Mouse (Mus musculus) forebrain, embryonic 13.5 days (tissue): ENCODE measurements around the gene Smurf1. TPM values are rescaled to one million over a fixed set of nuclear protein-coding genes. Genes with fewer than 3 reads are reported as not detected.

Experiments used
- ATAC-seq: fragments of 200-750 bp; cut with Nextera tagmentation; 2 replicates; pipeline ENCODE4 v1.8.0; 2017
- H3K27ac ChIP-seq: fragments of 300-500 bp; sonication (generic); 2 replicates; pipeline ENCODE4 v1.5.1; 2015; ENCODE audit warnings: inconsistent platforms, mild to moderate bottlenecking, moderate library complexity
- H3K27me3 ChIP-seq: fragments of 300-500 bp; sonication (generic); 2 replicates; pipeline ENCODE4 v1.6.1; 2015; ENCODE audit warnings: mild to moderate bottlenecking, inconsistent platforms
- H3K36me3 ChIP-seq: fragments of 300-500 bp; sonication (generic); 2 replicates; pipeline ENCODE4 v1.6.1; 2015; ENCODE audit warnings: mild to moderate bottlenecking, inconsistent platforms; ENCODE audit not compliant: poor library complexity, severe bottlenecking
- H3K4me1 ChIP-seq: fragments of 300-500 bp; sonication (generic); 2 replicates; pipeline ENCODE4 v1.6.1; 2015; ENCODE audit warnings: inconsistent platforms
- H3K4me2 ChIP-seq: fragments of 300-500 bp; sonication (generic); 2 replicates; pipeline ENCODE4 v1.6.1; 2015; ENCODE audit warnings: inconsistent platforms, mild to moderate bottlenecking, moderate library complexity
- H3K4me3 ChIP-seq: fragments of 300-500 bp; sonication (generic); 2 replicates; pipeline ENCODE4 v1.5.1; 2015; ENCODE audit warnings: mild to moderate bottlenecking, inconsistent platforms
- H3K9ac ChIP-seq: fragments of 300-500 bp; sonication (generic); 2 replicates; pipeline ENCODE4 v1.6.1; 2015; ENCODE audit warnings: mild to moderate bottlenecking, inconsistent platforms
- H3K9me3 ChIP-seq: fragments of 300-500 bp; sonication (generic); replicated peaks from 2 replicates; pipeline ENCODE4 v1.6.1; 2016; ENCODE audit warnings: inconsistent platforms
- WGBS: fragments of 180-500 bp; shearing (Covaris S2); methylation state at CpG from one replicate; pipeline ENCODE4 v1.1.7; 2015; 5-methylcytosine and 5-hydroxymethylcytosine counted together
- polyA plus RNA-seq: library from polyadenylated mRNA; unstranded; fragments of >200 nt; fragmentation: Nextera tagmentation; extraction: Ambion mirVana; gene quantifications from 2 replicates; pipeline ENCODE4 v1.2.1, GENCODE M21; 2015

The Smurf1 gene
- polyA plus RNA-seq, 1 experiment from 2014 or later = 16.8 TPM

DNA sequence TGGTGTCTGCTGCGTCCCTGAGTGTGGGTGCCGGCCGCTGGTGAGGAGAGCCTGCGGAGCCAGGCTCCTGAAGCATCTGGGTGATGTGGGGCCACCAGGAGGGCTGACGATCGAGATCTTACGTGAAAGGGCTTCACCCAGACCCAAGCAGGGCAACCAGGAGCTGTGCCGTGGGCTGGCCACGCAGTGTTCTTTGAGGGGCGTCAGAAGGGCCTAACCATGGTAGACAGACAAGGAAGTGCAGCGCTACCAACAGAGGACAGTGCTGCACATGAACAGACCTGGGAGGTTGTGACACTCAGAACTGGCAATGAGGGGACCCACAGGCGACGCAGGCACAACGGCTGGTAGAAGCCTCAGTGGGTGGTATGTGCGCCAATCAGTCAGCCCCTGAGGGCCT, 88.6 kb downstream of the Smurf1 start:
- H3K4me2 ChIP-seq = no peak overlapping the region
- ATAC-seq = no peak
- WGBS = 95% methylated on average over 15 of the region's 15 CpGs
- no peak overlapping the region for H3K27ac ChIP-seq
- no peaks in the 10 kb centered on the region for H3K27me3 ChIP-seq
- H3K36me3 ChIP-seq = peaks cover 51% of the 10 kb centered on the region
- H3K4me3 ChIP-seq = no peak overlapping the region
- no peak overlapping the region for H3K9ac ChIP-seq
- H3K9me3 ChIP-seq = no peaks in the 10 kb centered on the region
- no peaks in the 10 kb centered on the region for H3K4me1 ChIP-seq

DNA sequence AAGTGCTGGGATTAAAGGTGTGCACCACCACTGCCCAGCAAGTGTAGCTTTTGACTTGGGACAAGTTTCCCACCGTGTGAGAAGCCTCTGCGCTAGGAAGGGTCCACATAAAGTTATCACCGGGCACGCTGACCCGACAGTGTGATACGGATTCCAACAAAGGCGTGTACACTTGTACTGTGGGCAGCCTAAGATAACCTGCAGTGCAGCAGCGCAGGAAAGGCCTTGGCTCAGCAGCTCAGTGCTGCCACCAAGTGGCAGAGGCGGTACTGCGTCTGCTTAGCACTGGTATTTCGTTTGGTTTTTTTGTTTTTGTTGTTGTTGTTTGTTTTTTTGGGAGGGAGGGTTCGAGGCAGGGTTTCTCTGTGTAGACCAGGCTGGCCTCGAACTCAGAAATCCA, 89.8 kb downstream of the Smurf1 start:
- H3K27me3 ChIP-seq = no peaks in the 10 kb centered on the region
- no peak overlapping the region for H3K9ac ChIP-seq
- H3K4me3 ChIP-seq = no peak overlapping the region
- no peak overlapping the region for H3K4me2 ChIP-seq
- H3K4me1 ChIP-seq = no peaks in the 10 kb centered on the region
- 14% methylated on average over 13 of the region's 13 CpGs for WGBS
- no peaks in the 10 kb centered on the region for H3K9me3 ChIP-seq
- H3K36me3 ChIP-seq = peaks cover 40% of the 10 kb centered on the region
- H3K27ac ChIP-seq = no peak overlapping the region
- ATAC-seq = peak; percentile 61; the same call in 1 of the 2 replicates

DNA sequence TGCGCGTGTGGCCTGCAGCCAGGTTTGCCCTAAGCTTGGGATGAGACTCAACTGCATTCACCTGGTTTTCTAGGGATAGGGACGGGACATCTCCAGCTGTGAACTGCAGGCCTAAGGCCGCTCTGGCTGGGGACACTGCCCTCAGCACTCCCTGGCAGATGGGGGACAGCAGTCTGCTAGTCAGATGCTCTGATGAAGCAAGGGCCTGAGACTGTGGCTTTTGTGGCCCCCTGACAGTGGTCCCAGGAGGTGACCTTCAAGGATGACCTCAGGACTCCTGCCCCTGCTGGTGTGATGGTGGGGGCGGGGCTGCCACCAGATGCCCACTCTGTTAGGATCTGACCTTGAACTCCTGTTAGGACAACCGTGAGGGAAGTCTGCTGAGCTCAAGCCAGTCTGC, 90.4 kb downstream of the Smurf1 start:
- no peaks in the 10 kb centered on the region for H3K4me1 ChIP-seq
- no peaks in the 10 kb centered on the region for H3K27me3 ChIP-seq
- no peak for ATAC-seq
- no peak overlapping the region for H3K4me3 ChIP-seq
- H3K4me2 ChIP-seq = no peak overlapping the region
- no peaks in the 10 kb centered on the region for H3K9me3 ChIP-seq
- no peak overlapping the region for H3K9ac ChIP-seq
- no peak overlapping the region for H3K27ac ChIP-seq
- H3K36me3 ChIP-seq = peaks cover 33% of the 10 kb centered on the region
- WGBS = 89% methylated on average over 6 of the region's 6 CpGs

DNA sequence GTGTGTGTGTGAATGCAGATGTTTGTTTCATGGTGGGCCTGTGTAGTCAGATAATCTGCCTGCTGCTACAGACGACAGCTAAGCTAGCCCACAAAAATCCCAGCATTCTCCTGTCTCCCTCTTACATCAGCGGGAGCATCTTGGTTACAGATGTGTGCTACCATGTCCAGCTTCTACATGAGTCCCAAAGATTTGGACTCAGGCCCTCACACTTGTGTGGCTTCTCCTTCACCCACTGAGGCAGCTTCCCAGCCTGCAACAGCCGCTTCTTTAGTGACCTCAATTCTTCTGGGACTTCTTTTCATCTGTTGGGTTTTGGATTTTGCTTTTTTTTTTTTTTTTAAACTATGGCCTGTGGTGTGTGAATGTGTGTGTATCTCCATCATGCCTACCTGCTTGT, 92.8 kb downstream of the Smurf1 start:
- no peak for ATAC-seq
- WGBS = 77% methylated on average over 3 of the region's 3 CpGs
- Histone ChIP-seq H3K4me1 (no peaks in the 10 kb centered on the region), H3K36me3 (peaks cover 13% of the 10 kb centered on the region), H3K9ac (no peak overlapping the region), H3K27me3 (no peaks in the 10 kb centered on the region), H3K9me3 (no peaks in the 10 kb centered on the region), H3K4me3 (no peak overlapping the region), H3K4me2 (no peak overlapping the region), H3K27ac (no peak overlapping the region)

DNA sequence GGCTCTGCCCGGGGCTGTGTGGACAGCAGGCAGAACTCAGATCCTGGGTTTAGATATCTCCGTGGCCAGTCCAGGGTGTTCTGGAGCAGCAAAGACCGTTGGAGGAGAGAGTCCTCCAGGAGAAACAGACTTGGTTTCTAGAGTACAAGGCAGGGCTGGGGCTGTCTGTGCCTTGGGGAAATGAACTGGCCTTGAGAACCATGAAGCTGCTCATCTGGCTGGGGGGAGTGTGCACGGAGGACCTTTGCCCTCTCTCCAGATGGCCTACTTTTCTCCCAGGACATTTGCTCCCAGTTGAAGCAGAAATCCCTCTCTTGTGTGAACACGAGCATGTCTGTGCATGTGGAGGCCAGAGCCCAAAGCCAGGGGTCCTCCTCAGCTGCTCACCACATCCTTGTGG, 93.3 kb downstream of the Smurf1 start:
- 84% methylated on average over 5 of the region's 5 CpGs for WGBS
- no peaks in the 10 kb centered on the region for H3K4me1 ChIP-seq
- peaks cover 7% of the 10 kb centered on the region for H3K36me3 ChIP-seq
- H3K9ac ChIP-seq = no peak overlapping the region
- no peak overlapping the region for H3K4me2 ChIP-seq
- H3K27me3 ChIP-seq = no peaks in the 10 kb centered on the region
- no peak overlapping the region for H3K27ac ChIP-seq
- no peak overlapping the region for H3K4me3 ChIP-seq
- H3K9me3 ChIP-seq = no peaks in the 10 kb centered on the region
- ATAC-seq = no peak

DNA sequence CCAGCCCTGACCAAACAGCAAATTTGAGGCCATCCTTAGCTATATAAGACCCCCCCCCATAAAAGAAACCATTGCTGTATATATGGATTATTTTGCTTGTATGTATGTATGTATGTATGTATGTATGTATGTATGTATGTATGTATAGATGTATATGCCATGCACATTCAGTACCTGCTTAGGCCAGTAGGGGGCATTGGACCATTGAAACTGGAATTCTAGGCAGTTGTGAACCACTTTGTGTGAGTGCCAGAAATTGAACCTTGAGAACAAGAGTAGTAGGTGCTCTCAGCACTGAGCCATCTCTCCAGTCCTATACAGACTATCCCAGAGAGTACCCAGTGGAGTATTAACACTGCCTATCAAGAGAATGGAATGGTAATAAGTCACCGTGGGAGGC, 93.9 kb downstream of the Smurf1 start:
- no peak for ATAC-seq
- Histone ChIP-seq H3K36me3 (peaks cover 2% of the 10 kb centered on the region), H3K27me3 (no peaks in the 10 kb centered on the region), H3K4me3 (no peak overlapping the region), H3K27ac (no peak overlapping the region), H3K4me2 (no peak overlapping the region), H3K4me1 (no peaks in the 10 kb centered on the region), H3K9ac (no peak overlapping the region), H3K9me3 (no peaks in the 10 kb centered on the region)
- WGBS = 100% methylated on average over 1 of the region's 1 CpGs

DNA sequence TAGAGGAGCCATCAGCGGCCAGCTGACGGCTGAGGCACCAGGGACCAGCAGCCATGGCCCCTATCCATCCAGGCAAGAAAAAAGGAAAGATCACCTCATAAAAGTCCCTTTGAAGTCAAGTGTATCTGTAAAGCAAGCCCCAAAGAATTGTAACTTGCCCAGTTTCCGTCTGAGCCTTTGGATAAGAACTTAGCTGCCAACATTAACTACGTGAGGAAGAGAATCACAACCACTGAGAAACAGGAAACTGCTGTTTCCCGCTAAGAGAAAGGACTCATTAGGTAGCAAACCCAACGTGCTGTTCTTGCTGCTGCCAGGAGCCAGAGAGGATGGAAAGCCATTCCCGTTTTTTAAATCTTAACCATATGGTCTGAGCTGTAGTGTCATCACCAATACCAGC, 94.9 kb downstream of the Smurf1 start:
- H3K9ac ChIP-seq = no peak overlapping the region
- no peak overlapping the region for H3K27ac ChIP-seq
- ATAC-seq = no peak
- no peaks in the 10 kb centered on the region for H3K27me3 ChIP-seq
- H3K4me1 ChIP-seq = no peaks in the 10 kb centered on the region
- H3K4me2 ChIP-seq = no peak overlapping the region
- H3K9me3 ChIP-seq = no peaks in the 10 kb centered on the region
- no peaks in the 10 kb centered on the region for H3K36me3 ChIP-seq
- WGBS = 85% methylated on average over 7 of the region's 7 CpGs
- H3K4me3 ChIP-seq = no peak overlapping the region

DNA sequence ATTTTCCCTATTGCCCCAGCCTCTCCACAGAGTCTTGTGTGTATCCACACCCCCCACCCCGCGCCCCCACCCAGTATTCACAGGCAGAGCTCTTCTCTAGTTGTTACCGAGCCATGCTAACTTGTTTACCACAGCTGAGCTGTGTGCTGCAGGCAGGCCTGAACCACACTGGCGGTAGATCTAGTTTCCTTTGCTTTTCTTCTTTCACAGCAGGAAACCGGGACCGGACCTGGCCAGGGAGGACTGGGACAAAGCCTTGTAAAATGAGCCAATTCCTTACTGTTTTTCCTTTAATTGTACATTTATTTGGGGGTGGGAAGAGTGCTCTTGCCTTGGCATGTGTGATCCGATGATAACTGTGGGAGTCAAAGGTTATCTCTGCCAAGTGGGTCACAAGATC, 96.2 kb downstream of the Smurf1 start:
- Histone ChIP-seq H3K9ac (no peak overlapping the region), H3K27me3 (no peaks in the 10 kb centered on the region), H3K4me1 (no peaks in the 10 kb centered on the region), H3K4me3 (no peak overlapping the region), H3K27ac (no peak overlapping the region), H3K9me3 (no peaks in the 10 kb centered on the region), H3K4me2 (no peak overlapping the region), H3K36me3 (no peaks in the 10 kb centered on the region)
- ATAC-seq = no peak
- WGBS = 54% methylated on average over 7 of the region's 7 CpGs

DNA sequence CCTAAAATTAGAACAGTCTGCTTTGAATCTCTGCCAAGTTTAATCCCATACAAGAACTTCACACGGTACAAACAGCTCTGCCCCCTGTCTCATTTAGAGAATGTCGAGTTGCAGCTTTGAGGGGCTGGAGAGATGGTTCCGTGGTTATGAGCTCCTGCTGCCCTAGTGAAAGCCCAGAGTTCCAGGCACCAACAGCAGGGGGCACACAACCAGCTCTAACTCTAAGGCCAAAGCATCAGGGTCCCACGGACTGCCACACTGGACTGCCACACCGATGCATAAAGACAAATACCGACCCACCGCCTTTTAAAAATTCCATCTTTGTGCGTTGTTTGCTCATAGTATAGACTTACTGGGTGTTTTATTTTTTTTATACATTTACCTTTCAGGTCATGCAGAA, 98.7 kb downstream of the Smurf1 start:
- WGBS = 76% methylated on average over 8 of the region's 8 CpGs
- Histone ChIP-seq H3K36me3 (no peaks in the 10 kb centered on the region), H3K4me1 (no peaks in the 10 kb centered on the region), H3K9me3 (no peaks in the 10 kb centered on the region), H3K27ac (no peak overlapping the region), H3K4me3 (no peak overlapping the region), H3K27me3 (no peaks in the 10 kb centered on the region), H3K4me2 (no peak overlapping the region), H3K9ac (no peak overlapping the region)
- ATAC-seq = no peak

DNA sequence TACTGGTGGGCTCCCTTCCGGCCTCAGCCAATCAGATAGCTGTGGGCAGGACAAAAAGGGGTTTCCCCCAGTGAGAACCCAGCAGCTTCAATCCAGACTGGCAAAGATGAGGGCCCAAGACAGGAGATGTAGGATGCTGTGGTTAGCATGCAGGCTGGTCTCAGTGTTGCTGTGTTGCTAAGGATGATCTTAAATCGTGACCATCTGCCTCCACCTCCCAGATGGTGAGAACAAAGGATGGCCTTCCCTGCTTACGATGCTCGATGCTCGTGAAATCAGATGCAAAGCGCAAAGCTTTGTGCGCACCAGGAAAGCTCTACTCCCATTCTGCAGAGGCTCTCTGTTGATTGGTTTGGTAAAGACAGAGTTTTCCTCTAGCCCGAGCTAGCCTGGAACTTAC, 104.7 kb downstream of the Smurf1 start:
- no peak overlapping the region for H3K9ac ChIP-seq
- WGBS = 97% methylated on average over 8 of the region's 8 CpGs
- ATAC-seq = no peak
- no peaks in the 10 kb centered on the region for H3K9me3 ChIP-seq
- no peak overlapping the region for H3K4me2 ChIP-seq
- peaks cover 54% of the 10 kb centered on the region for H3K36me3 ChIP-seq
- no peaks in the 10 kb centered on the region for H3K4me1 ChIP-seq
- no peaks in the 10 kb centered on the region for H3K27me3 ChIP-seq
- no peak overlapping the region for H3K27ac ChIP-seq
- H3K4me3 ChIP-seq = no peak overlapping the region

DNA sequence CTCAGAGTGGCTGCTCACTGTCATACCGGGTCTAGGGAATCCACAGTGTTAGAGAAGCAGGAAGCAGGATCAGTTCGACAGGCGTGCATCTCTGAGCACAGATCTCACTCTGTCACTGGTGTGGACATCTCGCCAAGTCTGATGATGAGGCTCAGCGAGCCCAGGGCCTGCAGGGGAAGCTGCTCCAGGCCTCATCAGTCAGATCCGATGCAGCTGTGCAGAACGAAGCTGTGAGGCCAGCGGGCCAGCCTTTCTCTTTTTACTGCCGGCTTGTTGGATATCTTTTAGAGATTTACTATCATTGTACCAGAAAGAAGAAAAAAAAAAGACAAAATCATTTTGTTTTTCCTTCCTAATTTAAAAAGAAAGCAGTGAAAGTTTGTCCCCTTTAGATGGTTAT, 106.4 kb downstream of the Smurf1 start:
- Histone ChIP-seq H3K36me3 (peaks cover 67% of the 10 kb centered on the region), H3K9me3 (no peaks in the 10 kb centered on the region), H3K9ac (no peak overlapping the region), H3K4me3 (no peak overlapping the region), H3K4me2 (no peak overlapping the region), H3K4me1 (no peaks in the 10 kb centered on the region), H3K27me3 (no peaks in the 10 kb centered on the region), H3K27ac (no peak overlapping the region)
- 93% methylated on average over 9 of the region's 9 CpGs for WGBS
- no peak for ATAC-seq

DNA sequence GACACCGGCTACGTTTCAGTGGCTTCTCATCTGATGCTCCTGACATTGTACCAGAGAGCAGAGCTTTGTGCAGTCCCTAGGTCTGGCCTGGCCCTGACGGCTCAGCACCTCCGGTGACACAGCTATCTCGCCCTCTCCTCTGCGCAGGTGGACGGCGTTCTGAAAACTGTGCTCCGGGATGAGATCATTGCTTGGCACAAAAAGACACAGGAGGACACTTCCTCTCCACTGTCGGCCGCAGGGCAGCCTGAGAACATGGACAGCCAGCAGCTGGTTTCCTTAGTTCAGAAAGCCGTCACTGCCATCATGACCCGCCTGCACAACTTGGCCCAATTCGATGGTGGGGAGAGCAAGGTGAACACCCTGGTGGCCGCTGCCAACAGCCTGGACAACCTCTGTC, 107.1 kb downstream of the Smurf1 start:
- Histone ChIP-seq H3K36me3 (peaks cover 74% of the 10 kb centered on the region), H3K4me1 (no peaks in the 10 kb centered on the region), H3K9me3 (no peaks in the 10 kb centered on the region), H3K27me3 (no peaks in the 10 kb centered on the region), H3K4me3 (no peak overlapping the region), H3K4me2 (no peak overlapping the region), H3K27ac (no peak overlapping the region), H3K9ac (no peak overlapping the region)
- 95% methylated on average over 15 of the region's 15 CpGs for WGBS
- ATAC-seq = no peak

DNA sequence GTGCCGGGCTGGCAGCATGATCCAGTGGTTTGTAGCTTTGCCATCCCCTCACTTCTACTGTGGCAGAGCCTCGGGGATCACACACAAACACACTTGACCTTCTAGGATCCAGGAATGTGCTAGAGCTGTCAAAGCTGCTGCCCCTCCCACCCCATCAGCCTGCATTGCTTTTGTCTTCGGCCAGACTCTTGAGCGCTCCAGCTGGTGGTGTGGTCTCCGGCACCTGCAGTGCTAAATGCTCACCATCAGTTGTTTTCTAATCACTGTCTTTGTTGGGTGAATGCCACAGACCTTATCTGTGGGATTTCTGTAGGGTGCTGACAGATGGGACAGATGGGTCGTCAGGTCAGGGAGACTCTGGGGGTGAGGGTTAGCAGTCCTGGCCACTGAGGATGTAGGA, 109.7 kb downstream of the Smurf1 start:
- ATAC-seq = no peak
- Histone ChIP-seq H3K9me3 (no peaks in the 10 kb centered on the region), H3K4me3 (no peak overlapping the region), H3K4me2 (no peak overlapping the region), H3K36me3 (peaks cover 95% of the 10 kb centered on the region), H3K27ac (peak overlapping the region; percentile 42; the same call in 1 of the 2 replicates), H3K4me1 (no peaks in the 10 kb centered on the region), H3K27me3 (no peaks in the 10 kb centered on the region), H3K9ac (no peak overlapping the region)
- 72% methylated on average over 6 of the region's 6 CpGs for WGBS
